Mouse (Mus musculus) hindbrain, embryonic 15.5 days (tissue): ENCODE data around the gene Hnrnpl. TPM values are rescaled to one million over a fixed set of nuclear protein-coding genes. Genes with fewer than 3 reads are reported as not detected.
A peak's percentile ranks its signal among the peaks of the same experiment; 100 is the strongest.

ENCODE experiments used
- ATAC-seq: fragments of 200-750 bp; cut with Nextera tagmentation; 2 replicates; pipeline ENCODE4 v1.8.0; 2017; ENCODE audit warnings: low read depth, moderate number of reproducible peaks, moderate TSS enrichment; ENCODE audit not compliant: low FRiP score
- H3K27ac ChIP-seq: fragments of 300-500 bp; sonication (generic); replicated peaks from 2 replicates; pipeline ENCODE4 v1.5.1; 2015; ENCODE audit warnings: mild to moderate bottlenecking, inconsistent platforms
- H3K27me3 ChIP-seq: fragments of 300-500 bp; sonication (generic); 2 replicates; pipeline ENCODE4 v1.6.1; 2015; ENCODE audit warnings: control low read depth, inconsistent platforms
- H3K36me3 ChIP-seq: fragments of 300-500 bp; sonication (generic); 2 replicates; pipeline ENCODE4 v1.6.1; 2015; ENCODE audit warnings: control low read depth, inconsistent platforms
- H3K4me1 ChIP-seq: fragments of 300-500 bp; sonication (generic); replicated peaks from 2 replicates; pipeline ENCODE4 v1.6.1; 2015; ENCODE audit warnings: control low read depth, inconsistent platforms
- H3K4me2 ChIP-seq: fragments of 300-500 bp; sonication (generic); 2 replicates; pipeline ENCODE4 v1.6.1; 2015; ENCODE audit warnings: moderate library complexity, mild to moderate bottlenecking, inconsistent platforms
- H3K4me3 ChIP-seq: fragments of 300-500 bp; sonication (generic); 2 replicates; pipeline ENCODE4 v1.5.1; 2015; ENCODE audit warnings: mild to moderate bottlenecking, inconsistent platforms
- H3K9ac ChIP-seq: fragments of 300-500 bp; sonication (generic); 2 replicates; pipeline ENCODE4 v1.6.1; 2015; ENCODE audit warnings: inconsistent platforms
- H3K9me3 ChIP-seq: fragments of 300-500 bp; sonication (generic); 2 replicates; pipeline ENCODE4 v1.6.1; 2016; ENCODE audit warnings: control low read depth, inconsistent platforms
- WGBS: fragments of 180-500 bp; shearing (Covaris S2); methylation state at CpG from one replicate; pipeline ENCODE4 v1.1.7; 2015; 5-methylcytosine and 5-hydroxymethylcytosine counted together
- polyA plus RNA-seq: library from polyadenylated mRNA; unstranded; fragments of >200 nt; fragmentation: Nextera tagmentation; extraction: Ambion mirVana; gene quantifications from 2 replicates; pipeline ENCODE4 v1.2.1, GENCODE M21; 2015

Hnrnpl gene
- polyA plus RNA-seq, 1 experiment from 2014 or later = 162 TPM

DNA sequence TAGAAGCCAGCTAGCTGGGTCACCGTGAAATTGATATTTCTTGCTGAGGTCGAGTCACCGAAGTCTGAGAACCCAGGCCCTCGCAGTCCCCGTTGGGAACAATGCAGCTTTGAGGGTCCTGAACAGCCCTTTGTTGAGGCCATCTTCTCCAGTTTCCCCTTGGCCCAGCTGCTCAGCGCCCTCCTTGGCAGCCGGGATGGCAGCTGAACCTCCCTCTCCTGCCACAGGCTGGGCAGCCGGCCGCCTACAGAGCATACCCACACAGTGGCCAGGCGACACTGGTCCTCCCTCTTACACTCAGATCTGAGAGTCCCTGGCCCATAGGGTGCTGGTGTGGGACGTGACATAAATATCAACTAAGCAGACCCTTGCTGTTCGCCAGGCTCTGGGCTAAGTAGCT is 34.2 kb upstream of the Hnrnpl start:
- Histone ChIP-seq H3K27me3 (no peaks in the 10 kb centered on the region), H3K9ac (no peak overlapping the region), H3K4me2 (no peak overlapping the region), H3K9me3 (no peaks in the 10 kb centered on the region), H3K4me1 (0 out of 2 replicates have a peak, but pooled peaks cover 6% of the 10 kb centered on the region), H3K36me3 (peaks cover 6% of the 10 kb centered on the region), H3K4me3 (no peak overlapping the region), H3K27ac (peak overlapping the region; percentile 42; the same call in 1 of the 2 replicates)
- 34% methylated on average over 12 of the region's 12 CpGs for WGBS
- ATAC-seq = peak; percentile 69

- 72% methylated on average over 7 of the region's 7 CpGs for WGBS
- no peak for ATAC-seq
- no peaks in the 10 kb centered on the region for H3K9me3 ChIP-seq
These were observed 33.2 kb upstream of the Hnrnpl start for GRCm38 (mm10) chr7:28775129-28775528.

DNA sequence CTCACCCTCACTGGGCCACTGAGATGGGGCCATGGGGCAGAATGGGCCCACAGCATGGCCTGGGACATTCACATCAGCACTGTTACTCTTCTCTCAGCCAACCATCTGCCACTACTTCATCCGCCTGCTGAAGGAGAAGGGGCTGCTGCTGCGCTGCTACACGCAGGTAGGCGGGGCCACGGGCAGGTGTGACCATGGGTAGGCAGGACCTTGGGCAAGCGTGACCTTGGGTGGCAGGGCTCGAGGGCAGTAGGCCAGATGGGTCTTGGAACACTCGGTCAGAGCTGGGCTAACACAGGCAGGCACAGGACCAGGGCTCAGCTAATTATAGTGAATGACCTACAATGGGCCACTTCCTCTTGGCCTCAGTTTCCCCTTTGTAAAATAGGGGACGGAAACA is 29.5 kb upstream of the Hnrnpl start:
- Histone ChIP-seq H3K4me2 (no peak overlapping the region), H3K4me3 (no peak overlapping the region), H3K4me1 (peaks cover 10% of the 10 kb centered on the region; the same call in 1 of the 2 replicates), H3K27me3 (no peaks in the 10 kb centered on the region), H3K27ac (no peak overlapping the region), H3K9ac (no peak overlapping the region), H3K36me3 (peaks cover 8% of the 10 kb centered on the region), H3K9me3 (no peaks in the 10 kb centered on the region)
- 86% methylated on average over 9 of the region's 9 CpGs for WGBS
- ATAC-seq = no peak

More at GRCm38 (mm10) chr7:28775129-28775528, 33.2 kb upstream of the Hnrnpl start:
- peaks cover 7% of the 10 kb centered on the region; the same call in 1 of the 2 replicates for H3K4me1 ChIP-seq
- H3K27me3 ChIP-seq = no peaks in the 10 kb centered on the region
- peaks cover 6% of the 10 kb centered on the region for H3K36me3 ChIP-seq
- H3K4me2 ChIP-seq = no peak overlapping the region
- no peak overlapping the region for H3K27ac ChIP-seq
- no peak overlapping the region for H3K9ac ChIP-seq
- no peak overlapping the region for H3K4me3 ChIP-seq

GRCm38 (mm10) chr7:28780067-28780658 is 28.2 kb upstream of the Hnrnpl start:
- Histone ChIP-seq H3K4me2 (no peak overlapping the region), H3K4me1 (peaks cover 4% of the 10 kb centered on the region; the same call in 1 of the 2 replicates), H3K36me3 (peaks cover 8% of the 10 kb centered on the region), H3K9ac (no peak overlapping the region), H3K27me3 (no peaks in the 10 kb centered on the region), H3K4me3 (no peak overlapping the region), H3K9me3 (no peaks in the 10 kb centered on the region), H3K27ac (no peak overlapping the region)
- WGBS = 41% methylated on average over 6 of the region's 6 CpGs
- ATAC-seq = peak; percentile 17; the same call in 1 of the 2 replicates

- Histone ChIP-seq H3K9me3 (no peaks in the 10 kb centered on the region), H3K36me3 (peaks cover 11% of the 10 kb centered on the region; the same call in 1 of the 2 replicates), H3K4me2 (no peak overlapping the region), H3K4me1 (peaks cover 4% of the 10 kb centered on the region; the same call in 1 of the 2 replicates), H3K9ac (no peak overlapping the region), H3K27ac (no peak overlapping the region), H3K27me3 (no peaks in the 10 kb centered on the region), H3K4me3 (no peak overlapping the region)
- WGBS = 83% methylated on average over 7 of the region's 7 CpGs
- ATAC-seq = no peak
These were observed 27.5 kb upstream of the Hnrnpl start for GRCm38 (mm10) chr7:28780857-28781256.

GRCm38 (mm10) chr7:28781261-28781663 is 27.1 kb upstream of the Hnrnpl start:
- Histone ChIP-seq H3K4me3 (no peak overlapping the region), H3K9me3 (no peaks in the 10 kb centered on the region), H3K36me3 (peaks cover 14% of the 10 kb centered on the region; the same call in 1 of the 2 replicates), H3K27me3 (no peaks in the 10 kb centered on the region), H3K9ac (no peak overlapping the region), H3K4me1 (peaks cover 4% of the 10 kb centered on the region; the same call in 1 of the 2 replicates), H3K27ac (no peak overlapping the region), H3K4me2 (no peak overlapping the region)
- no peak for ATAC-seq
- WGBS = 94% methylated on average over 8 of the region's 8 CpGs

- WGBS = 81% methylated on average over 5 of the region's 5 CpGs
- peaks cover 21% of the 10 kb centered on the region; the same call in 1 of the 2 replicates for H3K36me3 ChIP-seq
These were observed 23.2 kb upstream of the Hnrnpl start for GRCm38 (mm10) chr7:28785161-28785560.

DNA sequence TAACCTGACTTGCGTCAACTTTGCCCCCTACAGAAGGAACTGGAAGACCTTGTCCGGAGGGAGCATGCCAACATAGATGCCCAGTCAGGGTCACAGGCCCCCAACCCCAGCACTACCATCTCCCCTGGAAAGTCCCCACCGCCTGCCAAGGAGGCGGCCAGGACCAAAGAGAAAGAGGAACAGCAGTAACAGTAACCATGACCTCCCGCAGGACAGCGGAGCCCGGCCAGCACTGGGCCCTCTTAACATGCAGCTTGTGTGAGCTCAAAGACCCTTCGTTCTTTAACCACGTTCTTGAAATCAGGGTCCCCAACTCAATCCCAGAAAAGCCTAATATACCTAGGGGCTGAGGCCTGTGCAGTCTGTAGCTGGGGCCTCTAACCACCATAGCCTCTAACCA is 20.5 kb upstream of the Hnrnpl start:
- Histone ChIP-seq H3K27ac (no peak overlapping the region), H3K4me3 (no peak overlapping the region), H3K9me3 (no peaks in the 10 kb centered on the region), H3K4me1 (no peaks in the 10 kb centered on the region), H3K36me3 (peaks cover 21% of the 10 kb centered on the region; the same call in 1 of the 2 replicates), H3K27me3 (no peaks in the 10 kb centered on the region), H3K4me2 (no peak overlapping the region), H3K9ac (no peak overlapping the region)
- WGBS = 97% methylated on average over 9 of the region's 9 CpGs
- ATAC-seq = no peak

More at GRCm38 (mm10) chr7:28785161-28785560, 23.2 kb upstream of the Hnrnpl start:
- H3K4me1 ChIP-seq = peaks cover 3% of the 10 kb centered on the region; the same call in 1 of the 2 replicates
- H3K4me3 ChIP-seq = no peak overlapping the region
- H3K4me2 ChIP-seq = no peak overlapping the region
- H3K9me3 ChIP-seq = no peaks in the 10 kb centered on the region
- no peak for ATAC-seq
- H3K27me3 ChIP-seq = no peaks in the 10 kb centered on the region
- H3K27ac ChIP-seq = no peak overlapping the region
- no peak overlapping the region for H3K9ac ChIP-seq

DNA sequence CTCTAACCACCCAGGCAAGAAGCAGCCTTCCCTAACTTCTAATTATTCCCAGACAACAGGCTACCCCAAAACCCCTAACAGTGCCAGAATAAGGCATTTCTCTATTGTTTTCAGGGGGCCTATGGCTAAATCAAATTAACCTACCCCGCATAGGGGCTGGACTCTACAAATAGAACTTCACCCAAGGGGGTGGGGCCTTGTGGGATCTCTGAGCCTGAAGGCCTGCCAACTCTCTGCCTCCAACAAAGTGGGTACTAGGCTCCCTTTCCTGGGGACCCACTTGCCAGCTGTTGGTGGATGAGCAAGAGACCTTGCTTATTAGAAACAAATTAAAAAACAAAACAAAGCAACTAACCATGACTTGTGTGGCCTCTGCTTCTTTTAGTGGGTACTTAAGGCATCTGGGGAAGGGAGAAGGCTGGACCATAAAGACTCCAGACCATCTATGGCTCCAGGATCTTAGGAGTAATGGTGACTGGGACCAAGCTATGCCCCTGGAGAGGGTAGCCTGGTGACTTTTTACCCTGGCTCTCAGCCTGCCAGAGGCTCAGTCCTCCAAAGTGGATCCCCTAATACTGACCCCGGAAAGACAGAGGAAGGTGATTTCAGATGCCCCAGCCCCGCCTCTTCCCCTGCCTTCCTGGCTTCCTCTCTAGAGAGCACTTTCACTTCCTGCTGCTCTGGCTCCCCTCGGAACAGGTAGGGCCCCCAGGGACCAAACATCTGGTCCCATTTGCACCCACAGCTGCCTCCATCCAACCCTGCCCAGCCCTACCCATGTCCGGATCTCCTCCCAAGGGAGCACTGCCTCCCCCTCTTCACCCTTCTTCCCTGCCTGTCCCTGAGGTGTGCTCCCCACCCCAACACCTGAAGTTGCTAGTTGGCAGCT is 19.8 kb upstream of the Hnrnpl start, which contains the start of gene Rinl:
Rinl (plus strand) TSS at position 663 of the 889 bp plus-strand sequence.
- Histone ChIP-seq H3K36me3 (peaks cover 20% of the 10 kb centered on the region; the same call in 1 of the 2 replicates), H3K4me1 (no peaks in the 10 kb centered on the region), H3K9ac (no peak within 1 kb of the TSS), H3K4me2 (no peak within 1 kb of the TSS), H3K27ac (no peak within 1 kb of the TSS), H3K27me3 (no peaks in the 10 kb centered on the region), H3K4me3 (no peak within 1 kb of the TSS), H3K9me3 (no peaks in the 10 kb centered on the region)
- WGBS = 73% methylated on average over 4 of the region's 5 CpGs
- ATAC-seq = no peak

DNA sequence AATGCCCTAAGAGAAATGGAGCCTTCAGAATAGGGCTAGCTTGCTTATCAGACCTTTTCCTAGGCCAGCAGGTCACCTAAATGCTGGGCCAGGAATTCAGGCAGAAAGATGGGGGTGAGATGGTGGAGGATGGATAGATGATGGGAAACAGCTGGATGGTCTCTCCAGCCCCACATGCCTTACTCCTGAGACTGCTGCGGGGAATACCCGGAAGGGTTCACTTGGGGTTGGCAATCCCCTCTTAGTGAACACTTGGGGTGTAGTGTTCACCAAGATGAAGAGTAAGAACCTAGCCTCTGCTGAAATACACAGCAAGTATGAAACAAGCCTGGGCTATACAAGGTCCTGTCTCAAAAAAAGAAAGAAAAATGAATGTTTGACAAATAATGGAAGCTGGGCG is 19.1 kb upstream of the Hnrnpl start:
- WGBS = 98% methylated on average over 3 of the region's 3 CpGs
- no peak for ATAC-seq
- H3K27me3 ChIP-seq = no peaks in the 10 kb centered on the region
- H3K9me3 ChIP-seq = no peaks in the 10 kb centered on the region
- H3K9ac ChIP-seq = no peak overlapping the region
- H3K4me3 ChIP-seq = no peak overlapping the region
- H3K27ac ChIP-seq = no peak overlapping the region
- H3K4me1 ChIP-seq = no peaks in the 10 kb centered on the region
- no peak overlapping the region for H3K4me2 ChIP-seq
- H3K36me3 ChIP-seq = peaks cover 18% of the 10 kb centered on the region; the same call in 1 of the 2 replicates

- H3K9ac ChIP-seq = no peak overlapping the region
- H3K27ac ChIP-seq = no peak overlapping the region
- no peaks in the 10 kb centered on the region for H3K9me3 ChIP-seq
- WGBS = 56% methylated on average over 8 of the region's 8 CpGs
- H3K4me2 ChIP-seq = no peak overlapping the region
- no peak for ATAC-seq
- no peaks in the 10 kb centered on the region for H3K27me3 ChIP-seq
- H3K4me3 ChIP-seq = no peak overlapping the region
- no peaks in the 10 kb centered on the region for H3K4me1 ChIP-seq
- peaks cover 18% of the 10 kb centered on the region; the same call in 1 of the 2 replicates for H3K36me3 ChIP-seq
These were observed 18.1 kb upstream of the Hnrnpl start for GRCm38 (mm10) chr7:28790066-28790806.
